Mouse (Mus musculus) left cerebral cortex, postnatal 36 days (tissue): ENCODE measurements at regions not wholly inside any gene's neighbourhood (a gene's known extent, or its start where the extent isn't known, plus 50 kb on each side); places are given as distances from the start of the nearest gene placed in this dataset.

Experiments used
- DNase-seq, 2 experiments: peaks; one replicate each; pipeline ENCODE4 v3.0.0; 2021 to 2022; ENCODE audit warnings: low spot score in 2 of 2, mixed read lengths in 1 of 2
- intact Hi-C: fragments of 180-260 bp; cut with DNase I; formaldehyde crosslinking; loops from one replicate; pipeline ENCODE4 v1.15.1; 2025

GRCm38 (mm10) chr12:92723022-92723421, 874.1 kb upstream of the Sel1l start:
- intact Hi-C loops: no loop called here
- DNase-seq: no peak

GRCm38 (mm10) chr12:92713415-92713814, 864.5 kb upstream of the Sel1l start:
- intact Hi-C loops: no loop called here
- DNase-seq: no peak

GRCm38 (mm10) chr12:92708466-92708865, 859.5 kb upstream of the Sel1l start:
- intact Hi-C loops: no loop called here

GRCm38 (mm10) chr12:92703731-92704130, 854.8 kb upstream of the Sel1l start:
- DNase-seq: no peak
- intact Hi-C loops: no loop called here

More at GRCm38 (mm10) chr12:92708466-92708865, 859.5 kb upstream of the Sel1l start:
- DNase-seq: no peak

GRCm38 (mm10) chr12:92692956-92693355, 844.0 kb upstream of the Sel1l start:
- intact Hi-C loops: no loop called here

GRCm38 (mm10) chr12:92672396-92672795, 823.4 kb upstream of the Sel1l start:
- DNase-seq: no peak
- intact Hi-C loops: no loop called here

More at GRCm38 (mm10) chr12:92692956-92693355, 844.0 kb upstream of the Sel1l start:
- DNase-seq: no peak

GRCm38 (mm10) chr12:92646634-92647033, 797.7 kb upstream of the Sel1l start:
- intact Hi-C loops: no loop called here
- no peak for DNase-seq

- intact Hi-C loops: no loop called here
- DNase-seq: no peak
These were observed 796.2 kb upstream of the Sel1l start for GRCm38 (mm10) chr12:92645006-92645624.

GRCm38 (mm10) chr12:92619120-92619519, 770.2 kb upstream of the Sel1l start:
- intact Hi-C loops: no loop called here
- no peak for DNase-seq

- DNase-seq: no peak
- intact Hi-C loops: no loop called here
These were observed 769.6 kb upstream of the Sel1l start for GRCm38 (mm10) chr12:92618519-92618918.

GRCm38 (mm10) chr12:92601673-92602072, 752.7 kb upstream of the Sel1l start:
- intact Hi-C loops: no loop called here
- no peak for DNase-seq

GRCm38 (mm10) chr12:92589725-92590124, 740.8 kb upstream of the Sel1l start:
- intact Hi-C loops: no loop called here
- DNase-seq: no peak

- intact Hi-C loops: no loop called here
- no peak for DNase-seq
These were observed 740.3 kb upstream of the Sel1l start for GRCm38 (mm10) chr12:92589305-92589704.

- no peak for DNase-seq
- intact Hi-C loops: no loop called here
These were observed 729.6 kb upstream of the Sel1l start for GRCm38 (mm10) chr12:92578596-92578995.
